Mouse (Mus musculus) liver, postnatal 0 days (tissue): ENCODE results near the gene Cacnb4.

ENCODE experiments used
- CTCF ChIP-seq: sonication (generic); IDR thresholded peaks from 2 replicates; pipeline ENCODE4 v1.5.1; 2016; ENCODE audit warnings: antibody characterized with exemption, low read depth
- EP300 ChIP-seq: IDR thresholded peaks from 2 replicates; pipeline ENCODE4 v1.6.1; 2016; ENCODE audit warnings: antibody characterized with exemption, low read depth, mild to moderate bottlenecking

GRCm38 (mm10) chr2:52562356-52562755 lies 114.3 kb downstream of the Cacnb4 start:
- TF ChIP-seq CTCF (no peak), EP300 (no peak)
